Mouse (Mus musculus): ENCODE measurements around the gene Brat1.

GRCm38 (mm10) chr5:140661875-140662643 is 42.8 kb upstream of the Brat1 start:
- TF ChIP-seq TAL1 (IDR thresholded peaks at IDR 0.05; ENCODE audit: low read length) (no peak), GATA1 (IDR thresholded peaks at IDR 0.05; ENCODE audit: low read length) (no peak)
